Mouse (Mus musculus): ENCODE data around the gene Dync1i1. TPM values are rescaled to one million over a fixed set of nuclear protein-coding genes. Genes with fewer than 3 reads are reported as not detected.

The Dync1i1 gene
- total and polyA plus RNA-seq, 3 experiments: 0.41 to 0.43 (median 0.42) TPM

DNA sequence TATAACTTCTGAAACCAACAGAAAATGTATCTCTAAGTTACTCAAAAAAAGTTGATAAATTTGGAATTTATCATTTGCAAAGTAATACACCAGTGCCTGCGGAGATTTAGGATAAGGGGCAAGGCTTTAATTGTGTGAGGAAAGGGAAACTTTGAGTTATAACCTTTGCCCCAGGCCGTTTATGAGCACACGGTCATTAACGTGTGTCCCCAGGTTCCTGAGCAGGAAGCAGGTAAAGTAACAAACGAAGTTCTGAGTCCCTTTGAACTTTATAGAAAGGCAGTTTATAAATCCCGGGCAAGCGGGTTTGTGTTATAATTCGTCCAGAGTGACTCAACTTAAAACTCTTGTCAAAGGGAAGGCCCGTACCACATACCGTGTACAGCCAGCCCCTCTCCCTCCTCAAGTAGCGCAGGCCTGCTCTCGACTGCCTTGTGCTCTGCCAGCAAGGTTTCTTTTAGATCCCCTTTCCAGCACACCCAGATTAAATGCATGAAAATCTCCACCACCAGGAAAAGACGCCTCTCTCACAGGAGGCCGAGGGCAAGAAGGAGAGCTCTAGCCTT is 103.1 kb downstream of the Dync1i1 start:
- no peak overlapping the region for H3K4me3 ChIP-seq
- no peaks in the 10 kb centered on the region for H3K79me2 ChIP-seq (replicated peaks; ENCODE audit: control insufficient read depth, insufficient read depth, low read length)
- intact Hi-C loops (cut with DNase I): no loop called here
- H3K9ac ChIP-seq (ENCODE audit: low read depth, low read length): no peak overlapping the region
- H3K27ac ChIP-seq: no peak overlapping the region
- 76% methylated on average over 14 of the region's 14 CpGs for WGBS
- no peaks in the 10 kb centered on the region for H3K36me3 ChIP-seq (ENCODE audit: control insufficient read depth, insufficient read depth, low read length)
- TF ChIP-seq CTCF (IDR thresholded peaks at IDR 0.05) (no peak), EP300 (IDR thresholded peaks at IDR 0.05; ENCODE audit: insufficient read depth, low read depth, low read length) (no peak), POLR2A (IDR thresholded peaks at IDR 0.05; ENCODE audit: insufficient read depth, low read depth, low read length) (no peak)
- no peaks in the 10 kb centered on the region for H3K4me1 ChIP-seq (ENCODE audit: control insufficient read depth, insufficient read depth, low read length)
- DNase-seq: no peak
- no peaks in the 10 kb centered on the region for H3K27me3 ChIP-seq (ENCODE audit: control insufficient read depth, insufficient read depth, low read length)

DNA sequence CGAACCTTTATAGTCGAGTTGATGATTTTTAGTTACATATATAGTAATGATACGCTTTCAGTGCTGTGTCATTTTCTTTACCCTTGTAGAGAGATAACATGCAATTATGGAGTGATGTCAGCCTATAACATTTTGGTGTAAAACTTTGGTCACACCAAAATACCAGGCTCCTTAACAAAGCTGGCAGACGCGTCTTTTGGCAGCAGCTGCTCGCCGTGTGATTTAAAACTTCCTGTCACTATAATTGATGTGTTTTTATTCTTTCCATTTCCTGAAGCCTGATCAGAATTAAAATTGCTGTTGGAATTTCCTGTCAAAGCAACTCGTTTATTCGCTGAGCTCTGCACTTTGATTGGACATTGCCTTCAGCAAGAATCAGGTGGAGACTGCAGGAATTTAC is 103.7 kb downstream of the Dync1i1 start:
- intact Hi-C loops (cut with DNase I): no loop called here
- no peaks in the 10 kb centered on the region for H3K4me1 ChIP-seq (ENCODE audit: control insufficient read depth, insufficient read depth, low read length)
- no peaks in the 10 kb centered on the region for H3K36me3 ChIP-seq (ENCODE audit: control insufficient read depth, insufficient read depth, low read length)
- no peaks in the 10 kb centered on the region for H3K27me3 ChIP-seq (ENCODE audit: control insufficient read depth, insufficient read depth, low read length)
- H3K79me2 ChIP-seq (replicated peaks; ENCODE audit: control insufficient read depth, insufficient read depth, low read length): no peaks in the 10 kb centered on the region
- no peak overlapping the region for H3K27ac ChIP-seq
- no peak overlapping the region for H3K4me3 ChIP-seq
- DNase-seq: no peak
- WGBS: 45% methylated on average over 9 of the region's 9 CpGs
- TF ChIP-seq EP300 (IDR thresholded peaks at IDR 0.05; ENCODE audit: insufficient read depth, low read depth, low read length): no peak
- no peak for TF ChIP-seq CTCF (IDR thresholded peaks at IDR 0.05)
- TF ChIP-seq POLR2A (IDR thresholded peaks at IDR 0.05; ENCODE audit: insufficient read depth, low read depth, low read length): no peak
- no peak overlapping the region for H3K9ac ChIP-seq (ENCODE audit: low read depth, low read length)

DNA sequence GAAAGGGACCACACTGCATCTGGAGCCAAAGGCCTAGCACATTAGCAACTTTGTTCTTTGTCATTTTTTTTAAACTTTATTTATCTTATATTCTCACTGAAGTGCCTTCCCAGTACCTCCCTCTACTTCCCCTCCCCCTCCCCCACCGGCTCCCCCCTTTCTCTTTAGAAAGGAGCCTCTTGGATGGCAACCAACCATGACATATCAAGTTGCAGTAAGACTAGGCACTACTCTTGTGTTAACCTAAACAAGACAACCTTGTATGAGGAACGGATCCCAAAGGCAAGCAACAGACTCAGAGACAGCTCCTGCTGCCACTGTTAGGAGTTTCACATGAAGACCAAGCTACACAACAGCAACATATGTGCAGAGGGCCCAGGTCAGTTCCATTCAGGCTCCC is 105.3 kb downstream of the Dync1i1 start:
- Histone ChIP-seq H3K4me3 (no peak overlapping the region), H3K4me1 (ENCODE audit: control insufficient read depth, insufficient read depth, low read length) (no peaks in the 10 kb centered on the region), H3K36me3 (ENCODE audit: control insufficient read depth, insufficient read depth, low read length) (no peaks in the 10 kb centered on the region), H3K27ac (no peak overlapping the region), H3K9ac (ENCODE audit: low read depth, low read length) (no peak overlapping the region), H3K79me2 (replicated peaks; ENCODE audit: control insufficient read depth, insufficient read depth, low read length) (no peaks in the 10 kb centered on the region), H3K27me3 (ENCODE audit: control insufficient read depth, insufficient read depth, low read length) (no peaks in the 10 kb centered on the region)
- intact Hi-C loops (cut with DNase I): no loop called here
- TF ChIP-seq CTCF (IDR thresholded peaks at IDR 0.05): no peak
- TF ChIP-seq POLR2A (IDR thresholded peaks at IDR 0.05; ENCODE audit: insufficient read depth, low read depth, low read length): no peak
- TF ChIP-seq EP300 (IDR thresholded peaks at IDR 0.05; ENCODE audit: insufficient read depth, low read depth, low read length): no peak
- WGBS: 73% methylated on average over 2 of the region's 2 CpGs
- no peak for DNase-seq

- Histone ChIP-seq H3K36me3 (ENCODE audit: control insufficient read depth, insufficient read depth, low read length) (no peaks in the 10 kb centered on the region), H3K9ac (ENCODE audit: low read depth, low read length) (no peak overlapping the region), H3K27ac (no peak overlapping the region), H3K27me3 (ENCODE audit: control insufficient read depth, insufficient read depth, low read length) (no peaks in the 10 kb centered on the region), H3K4me1 (ENCODE audit: control insufficient read depth, insufficient read depth, low read length) (no peaks in the 10 kb centered on the region), H3K4me3 (no peak overlapping the region), H3K79me2 (replicated peaks; ENCODE audit: control insufficient read depth, insufficient read depth, low read length) (no peaks in the 10 kb centered on the region)
- no peak for DNase-seq
- WGBS: 83% methylated on average over 3 of the region's 3 CpGs
- intact Hi-C loops (cut with DNase I): no loop called here
- no peak for TF ChIP-seq CTCF (IDR thresholded peaks at IDR 0.05)
- no peak for TF ChIP-seq EP300 (IDR thresholded peaks at IDR 0.05; ENCODE audit: insufficient read depth, low read depth, low read length)
- TF ChIP-seq POLR2A (IDR thresholded peaks at IDR 0.05; ENCODE audit: insufficient read depth, low read depth, low read length): no peak
These were observed 105.8 kb downstream of the Dync1i1 start for GRCm38 (mm10) chr6:5831233-5831632.

DNA sequence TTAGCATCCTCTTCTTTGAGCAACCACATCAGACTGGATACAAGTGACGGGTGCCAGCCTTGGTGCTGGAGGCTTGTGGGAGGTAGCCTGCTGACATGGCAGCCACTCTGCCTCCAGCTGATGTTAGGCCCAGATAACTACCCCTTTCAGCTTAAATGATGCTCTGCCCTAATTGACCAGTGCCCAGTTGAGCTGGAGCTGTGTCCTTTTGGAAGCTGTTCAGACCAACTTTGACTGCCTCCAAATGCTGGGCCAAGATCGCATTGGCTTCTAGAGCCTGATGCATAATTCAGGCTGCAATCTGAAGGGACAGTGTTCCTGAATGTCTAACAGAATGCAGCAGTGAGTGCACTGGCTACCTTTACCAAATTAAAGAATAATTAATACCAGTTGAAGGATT is 107.4 kb downstream of the Dync1i1 start:
- no peaks in the 10 kb centered on the region for H3K4me1 ChIP-seq (ENCODE audit: control insufficient read depth, insufficient read depth, low read length)
- TF ChIP-seq CTCF (IDR thresholded peaks at IDR 0.05) (no peak), EP300 (IDR thresholded peaks at IDR 0.05; ENCODE audit: insufficient read depth, low read depth, low read length) (no peak), POLR2A (IDR thresholded peaks at IDR 0.05; ENCODE audit: insufficient read depth, low read depth, low read length) (no peak)
- H3K36me3 ChIP-seq (ENCODE audit: control insufficient read depth, insufficient read depth, low read length): no peaks in the 10 kb centered on the region
- 85% methylated on average over 2 of the region's 2 CpGs for WGBS
- no peaks in the 10 kb centered on the region for H3K79me2 ChIP-seq (replicated peaks; ENCODE audit: control insufficient read depth, insufficient read depth, low read length)
- no peak overlapping the region for H3K9ac ChIP-seq (ENCODE audit: low read depth, low read length)
- intact Hi-C loops (cut with DNase I): no loop called here
- H3K27me3 ChIP-seq (ENCODE audit: control insufficient read depth, insufficient read depth, low read length): no peaks in the 10 kb centered on the region
- no peak for DNase-seq
- H3K4me3 ChIP-seq: no peak overlapping the region
- no peak overlapping the region for H3K27ac ChIP-seq

DNA sequence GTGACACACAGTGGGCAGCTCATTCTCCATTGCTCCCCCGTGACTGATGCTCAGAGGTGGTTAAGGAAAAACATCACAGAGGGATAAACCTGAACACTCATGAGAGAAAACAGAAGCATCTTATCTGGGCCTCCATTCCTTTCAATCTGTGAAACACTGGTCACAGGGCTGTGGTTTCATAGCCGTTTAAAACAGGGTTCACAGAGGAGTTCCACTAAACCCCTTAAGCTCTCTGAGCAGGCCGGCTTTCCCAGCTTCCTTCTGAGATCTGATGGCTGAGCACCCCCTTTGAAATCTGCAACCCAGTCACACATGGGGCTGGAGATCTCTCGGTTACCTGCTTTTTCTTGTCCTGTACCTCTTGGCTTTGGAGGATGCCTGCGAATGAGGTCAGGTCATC is 117.0 kb downstream of the Dync1i1 start:
- 77% methylated on average over 5 of the region's 5 CpGs for WGBS
- Histone ChIP-seq H3K9ac (ENCODE audit: low read depth, low read length) (no peak overlapping the region), H3K36me3 (ENCODE audit: control insufficient read depth, insufficient read depth, low read length) (no peaks in the 10 kb centered on the region), H3K27me3 (ENCODE audit: control insufficient read depth, insufficient read depth, low read length) (no peaks in the 10 kb centered on the region), H3K4me1 (ENCODE audit: control insufficient read depth, insufficient read depth, low read length) (no peaks in the 10 kb centered on the region), H3K79me2 (replicated peaks; ENCODE audit: control insufficient read depth, insufficient read depth, low read length) (no peaks in the 10 kb centered on the region), H3K27ac (no peak overlapping the region), H3K4me3 (no peak overlapping the region)
- intact Hi-C loops (cut with DNase I): no loop called here
- DNase-seq: no peak
- TF ChIP-seq CTCF (IDR thresholded peaks at IDR 0.05) (no peak), POLR2A (IDR thresholded peaks at IDR 0.05; ENCODE audit: insufficient read depth, low read depth, low read length) (no peak), EP300 (IDR thresholded peaks at IDR 0.05; ENCODE audit: insufficient read depth, low read depth, low read length) (no peak)
